Mouse (Mus musculus) midbrain, postnatal 0 days (tissue): ENCODE data around the gene Kcnj12. TPM values are rescaled to one million over a fixed set of nuclear protein-coding genes. Genes with fewer than 3 reads are reported as not detected.

Experiments
- ATAC-seq: fragments of 200-750 bp; cut with Nextera tagmentation; 2 replicates; pipeline ENCODE4 v1.8.0; 2017; ENCODE audit warnings: moderate number of reproducible peaks, mild to moderate bottlenecking, moderate TSS enrichment, moderate library complexity; ENCODE audit not compliant: low FRiP score
- DNase-seq: peaks from one replicate; pipeline ENCODE4 v3.0.0-alpha.2; 2015; ENCODE audit warnings: low spot score
- H3K27ac ChIP-seq: fragments of 300-500 bp; sonication (generic); 2 replicates; pipeline ENCODE4 v1.5.1; 2014; ENCODE audit warnings: low read depth, mild to moderate bottlenecking, low read length, mixed read lengths
- H3K27me3 ChIP-seq: fragments of 300-500 bp; sonication (generic); 2 replicates; pipeline ENCODE4 v1.6.1; 2014; ENCODE audit warnings: low read length, control low read depth, mixed read lengths; ENCODE audit not compliant: insufficient read depth
- H3K36me3 ChIP-seq: fragments of 300-500 bp; sonication (generic); 2 replicates; pipeline ENCODE4 v1.6.1; 2014; ENCODE audit warnings: low read length, control low read depth, mixed read lengths; ENCODE audit not compliant: insufficient read depth
- H3K4me1 ChIP-seq: fragments of 300-500 bp; sonication (generic); 2 replicates; pipeline ENCODE4 v1.6.1; 2014; ENCODE audit warnings: mild to moderate bottlenecking, control low read depth, antibody characterized with exemption, low read length, mixed read lengths; ENCODE audit not compliant: insufficient read depth
- H3K4me2 ChIP-seq: fragments of 300-500 bp; sonication (generic); 2 replicates; pipeline ENCODE4 v1.6.1; 2014; ENCODE audit warnings: low read depth, mild to moderate bottlenecking, low read length, mixed read lengths; ENCODE audit not compliant: poor library complexity, severe bottlenecking
- H3K4me3 ChIP-seq: fragments of 300-500 bp; sonication (generic); 2 replicates; pipeline ENCODE4 v1.5.1; 2014; ENCODE audit warnings: low read depth, mild to moderate bottlenecking, low read length, moderate library complexity
- H3K9ac ChIP-seq: fragments of 300-500 bp; sonication (generic); replicated peaks from 2 replicates; pipeline ENCODE4 v1.6.1; 2014; ENCODE audit warnings: mild to moderate bottlenecking, low read length, moderate library complexity, mixed read lengths; ENCODE audit not compliant: poor library complexity, severe bottlenecking
- H3K9me3 ChIP-seq: fragments of 300-500 bp; sonication (generic); 2 replicates; pipeline ENCODE4 v1.6.1; 2016; ENCODE audit warnings: low read length, control low read depth
- CTCF ChIP-seq: IDR thresholded peaks from 2 replicates; pipeline ENCODE4 v1.5.1; 2016; ENCODE audit warnings: antibody characterized with exemption, mild to moderate bottlenecking
- WGBS: fragments of 180-500 bp; shearing (Covaris S2); extraction: QIAGEN DNeasy Blood & Tissue Kit; methylation state at CpG from one replicate; pipeline ENCODE4 v1.1.7; 2014; 5-methylcytosine and 5-hydroxymethylcytosine counted together
- polyA plus RNA-seq: library from polyadenylated mRNA; unstranded; fragments of >200 nt; fragmentation: Nextera tagmentation; extraction: Ambion mirVana; gene quantifications from 2 replicates; pipeline ENCODE4 v1.2.1, GENCODE M21; 2015
- total RNA-seq: library from RNA; depleted of rRNA; stranded (reverse); fragments of >200 nt; gene quantifications from 2 replicates; pipeline ENCODE4 v1.2.3, GENCODE M21; 2014

The Kcnj12 gene
- total and polyA plus RNA-seq, 2 experiments from 2014 or later, result 3.1 to 23.6 TPM

- Histone ChIP-seq H3K27me3 (peaks cover 9% of the 10 kb centered on the region; the same call in 1 of the 2 replicates), H3K4me1 (0 out of 2 replicates have a peak, but pooled peaks cover 6% of the 10 kb centered on the region), H3K9me3 (no peaks in the 10 kb centered on the region), H3K4me3 (no peak overlapping the region), H3K36me3 (no peaks in the 10 kb centered on the region), H3K9ac (no peak overlapping the region), H3K4me2 (no peak overlapping the region), H3K27ac (no peak overlapping the region)
- 74% methylated on average over 11 of the region's 11 CpGs for WGBS
- no peak for TF ChIP-seq CTCF
- no peak for DNase-seq
- ATAC-seq, result no peak
Measured at GRCm38 (mm10) chr11:61028211-61028950, 6.0 kb downstream of the Kcnj12 start.

- H3K4me1 ChIP-seq, result 0 out of 2 replicates have a peak, but pooled peaks cover 6% of the 10 kb centered on the region
- no peak overlapping the region for H3K27ac ChIP-seq
- no peak overlapping the region for H3K9ac ChIP-seq
- no peak overlapping the region for H3K4me2 ChIP-seq
- TF ChIP-seq CTCF, result no peak
- DNase-seq, result no peak
- H3K27me3 ChIP-seq, result peaks cover under 1% of the 10 kb centered on the region; the same call in 1 of the 2 replicates
- no peak for ATAC-seq
- no peak overlapping the region for H3K4me3 ChIP-seq
- no peaks in the 10 kb centered on the region for H3K36me3 ChIP-seq
- no peaks in the 10 kb centered on the region for H3K9me3 ChIP-seq
- 52% methylated on average over 4 of the region's 4 CpGs for WGBS
Measured at GRCm38 (mm10) chr11:61029116-61029740, 6.9 kb downstream of the Kcnj12 start.

- H3K27me3 ChIP-seq, result no peaks in the 10 kb centered on the region
- H3K4me2 ChIP-seq, result no peak overlapping the region
- no peak overlapping the region for H3K4me3 ChIP-seq
- no peak for TF ChIP-seq CTCF
- no peak for DNase-seq
- no peaks in the 10 kb centered on the region for H3K36me3 ChIP-seq
- no peaks in the 10 kb centered on the region for H3K9me3 ChIP-seq
- H3K4me1 ChIP-seq, result 0 out of 2 replicates have a peak, but pooled peaks cover 6% of the 10 kb centered on the region
- H3K27ac ChIP-seq, result no peak overlapping the region
- ATAC-seq, result no peak
- 91% methylated on average over 7 of the region's 7 CpGs for WGBS
- no peak overlapping the region for H3K9ac ChIP-seq
Measured at GRCm38 (mm10) chr11:61029864-61030595, 7.7 kb downstream of the Kcnj12 start.

GRCm38 (mm10) chr11:61031137-61031536 lies 8.8 kb downstream of the Kcnj12 start:
- 94% methylated on average over 7 of the region's 7 CpGs for WGBS

GRCm38 (mm10) chr11:61031658-61032445 lies 9.5 kb downstream of the Kcnj12 start:
- 81% methylated on average over 5 of the region's 5 CpGs for WGBS
- DNase-seq, result no peak
- H3K27ac ChIP-seq, result no peak overlapping the region

More at GRCm38 (mm10) chr11:61031137-61031536, 8.8 kb downstream of the Kcnj12 start:
- Histone ChIP-seq H3K9me3 (no peaks in the 10 kb centered on the region), H3K4me2 (no peak overlapping the region), H3K9ac (no peak overlapping the region), H3K4me1 (0 out of 2 replicates have a peak, but pooled peaks cover 6% of the 10 kb centered on the region), H3K4me3 (no peak overlapping the region), H3K36me3 (no peaks in the 10 kb centered on the region), H3K27me3 (no peaks in the 10 kb centered on the region), H3K27ac (no peak overlapping the region)
- no peak for ATAC-seq
- TF ChIP-seq CTCF, result no peak
- no peak for DNase-seq

More at GRCm38 (mm10) chr11:61031658-61032445, 9.5 kb downstream of the Kcnj12 start:
- ATAC-seq, result no peak
- H3K9ac ChIP-seq, result no peak overlapping the region
- H3K27me3 ChIP-seq, result no peaks in the 10 kb centered on the region
- H3K4me1 ChIP-seq, result 0 out of 2 replicates have a peak, but pooled peaks cover 6% of the 10 kb centered on the region
- no peak overlapping the region for H3K4me3 ChIP-seq
- H3K4me2 ChIP-seq, result no peak overlapping the region
- no peak for TF ChIP-seq CTCF
- H3K9me3 ChIP-seq, result no peaks in the 10 kb centered on the region
- H3K36me3 ChIP-seq, result no peaks in the 10 kb centered on the region
